In genomic region chr5:119053738-119054137, GRCm38 (mm10) we compare ENCODE assay signal across 15 mouse cellular contexts.
DNase-seq lines count a peak whose midpoint lies in the region; ATAC-seq and TF ChIP-seq lines count a peak whose summit lies in the region.
"Had no signal": no experiment of that assay in that cellular context is flagged by ENCODE, and none has a peak within 500 bp of the region (broad histone marks: within the 10 kb centered on the region; RNA-seq: fewer than 3 reads in every experiment).

No protein-coding gene starts in this region.

- no peaks in the 10 kb centered on the region for H3K27me3 ChIP-seq in intestine, embryonic 14.5 days (replicated peaks; ENCODE audit: control insufficient read depth, insufficient read depth, low read length)
- H3K27me3 ChIP-seq in intestine, embryonic 16.5 days (replicated peaks; ENCODE audit: control insufficient read depth, insufficient read depth, low read length), result no peaks in the 10 kb centered on the region
- no peaks in the 10 kb centered on the region for H3K27me3 ChIP-seq in thymus, adult 2 months (ENCODE audit: control insufficient read depth, insufficient read depth, low read length)
- H3K27me3 ChIP-seq: lung, embryonic 15.5 days had no signal

- 89% methylated on average over 8 of the region's 8 CpGs for WGBS in intestine, embryonic 14.5 days
- WGBS in intestine, embryonic 16.5 days, result 87% methylated on average over 8 of the region's 8 CpGs
- 93% methylated on average over 8 of the region's 8 CpGs for WGBS in thymus, adult 2 months

- H3K9me3 ChIP-seq in intestine, embryonic 14.5 days (ENCODE audit: control insufficient read depth, low read length), result no peaks in the 10 kb centered on the region
- H3K9me3 ChIP-seq in intestine, embryonic 16.5 days (ENCODE audit: control insufficient read depth, low read length), result no peaks in the 10 kb centered on the region
- H3K9me3 ChIP-seq: embryonic facial prominence, embryonic 13.5 days; forebrain, embryonic 13.5 days; heart, embryonic 15.5 days; lung, embryonic 15.5 days; midbrain, embryonic 13.5 days; neural tube, embryonic 12.5 days had no signal

- ATAC-seq in intestine, embryonic 14.5 days (replicated peaks; ENCODE audit: low FRiP score, low TSS enrichment, low read depth), result 0 out of 2 replicates have a peak, but pooled peaks have one; percentile 11
- ATAC-seq in intestine, embryonic 16.5 days, result no peak
- ATAC-seq: forebrain, embryonic 13.5 days; midbrain, embryonic 13.5 days had no signal

- TF ChIP-seq CTCF in thymus, adult 2 months (IDR thresholded peaks at IDR 0.05; ENCODE audit: borderline replicate concordance, control insufficient read depth, extremely low read depth, insufficient read depth, low read length, poor library complexity), result no peak

- TF ChIP-seq POLR2A in thymus, adult 2 months (IDR thresholded peaks at IDR 0.05; ENCODE audit: control insufficient read depth, extremely low read depth, insufficient read depth, low read length, poor library complexity), result no peak

- H3K4me3 ChIP-seq in intestine, embryonic 14.5 days (ENCODE audit: low read depth, low read length), result no peak overlapping the region
- H3K4me3 ChIP-seq in intestine, embryonic 16.5 days (ENCODE audit: low read length), result no peak overlapping the region
- H3K4me3 ChIP-seq in thymus, adult 2 months (ENCODE audit: control insufficient read depth, insufficient read depth, low read length), result no peak overlapping the region
- H3K4me3 ChIP-seq in brown adipose tissue, adult 24 weeks (ENCODE audit: insufficient read depth, low read depth, low read length), result no peak overlapping the region
- H3K4me3 ChIP-seq: embryonic facial prominence, embryonic 13.5 days; forebrain, embryonic 13.5 days; heart, embryonic 15.5 days; lung, embryonic 15.5 days; midbrain, embryonic 13.5 days; neural tube, embryonic 12.5 days had no signal

- H3K4me2 ChIP-seq in intestine, embryonic 14.5 days (ENCODE audit: low read length), result no peak overlapping the region
- H3K4me2 ChIP-seq in intestine, embryonic 16.5 days (ENCODE audit: low read depth, low read length), result no peak overlapping the region
- H3K4me2 ChIP-seq: embryonic facial prominence, embryonic 13.5 days; forebrain, embryonic 13.5 days; heart, embryonic 15.5 days; lung, embryonic 15.5 days; midbrain, embryonic 13.5 days; neural tube, embryonic 12.5 days had no signal

- H3K4me1 ChIP-seq in intestine, embryonic 14.5 days (replicated peaks; ENCODE audit: control insufficient read depth, insufficient read depth, low read length), result no peaks in the 10 kb centered on the region
- H3K4me1 ChIP-seq in intestine, embryonic 16.5 days (ENCODE audit: control insufficient read depth, insufficient read depth, low read length), result peaks cover 7% of the 10 kb centered on the region; the same call in 1 of the 2 replicates
- no peaks in the 10 kb centered on the region for H3K4me1 ChIP-seq in thymus, adult 2 months (replicated peaks; ENCODE audit: control insufficient read depth, insufficient read depth, low read length)
- H3K4me1 ChIP-seq in brown adipose tissue, adult 24 weeks (ENCODE audit: control insufficient read depth, insufficient read depth, insufficient read length, low read length), result peaks cover 21% of the 10 kb centered on the region

- no peaks in the 10 kb centered on the region for H3K36me3 ChIP-seq in intestine, embryonic 14.5 days (ENCODE audit: control insufficient read depth, insufficient read depth, low read length)
- no peaks in the 10 kb centered on the region for H3K36me3 ChIP-seq in intestine, embryonic 16.5 days (ENCODE audit: control insufficient read depth, insufficient read depth, low read length)
- H3K36me3 ChIP-seq in thymus, adult 2 months (ENCODE audit: control insufficient read depth, insufficient read depth, low read length), result no peaks in the 10 kb centered on the region
- H3K36me3 ChIP-seq: embryonic facial prominence, embryonic 13.5 days; G1E; heart, embryonic 15.5 days; lung, embryonic 15.5 days; midbrain, embryonic 13.5 days; neural tube, embryonic 12.5 days had no signal

- DNase-seq in intestine, embryonic 14.5 days (ENCODE audit: low spot score), result no peak
- DNase-seq in thymus, adult 2 months, result peak; percentile 6
- DNase-seq in thymus, postnatal 14 days, result no peak
- DNase-seq in testis, postnatal 10 days (ENCODE audit: low spot score), result peak; percentile 47
- no peak for DNase-seq in right cerebral cortex, postnatal 14 days
- DNase-seq: right cerebral cortex, adult 18-20 months had no signal

- no peak overlapping the region for H3K9ac ChIP-seq in intestine, embryonic 14.5 days (ENCODE audit: low read length)
- H3K9ac ChIP-seq in intestine, embryonic 16.5 days (ENCODE audit: low read depth, low read length), result no peak overlapping the region
- H3K9ac ChIP-seq: embryonic facial prominence, embryonic 13.5 days; forebrain, embryonic 13.5 days; heart, embryonic 15.5 days; lung, embryonic 15.5 days; midbrain, embryonic 13.5 days; neural tube, embryonic 12.5 days had no signal

- H3K27ac ChIP-seq in intestine, embryonic 14.5 days (ENCODE audit: low read depth), result no peak overlapping the region
- no peak overlapping the region for H3K27ac ChIP-seq in intestine, embryonic 16.5 days (ENCODE audit: low read length)
- no peak overlapping the region for H3K27ac ChIP-seq in thymus, adult 2 months (ENCODE audit: control insufficient read depth, insufficient read depth, low read length)
- 0 out of 2 replicates have a peak overlapping the region, but pooled peaks have one; percentile 99 for H3K27ac ChIP-seq in brown adipose tissue, adult 24 weeks (replicated peaks; ENCODE audit: low read depth, low read length)
- H3K27ac ChIP-seq: embryonic facial prominence, embryonic 13.5 days; forebrain, embryonic 13.5 days; heart, embryonic 15.5 days; midbrain, embryonic 13.5 days; neural tube, embryonic 12.5 days had no signal

Comparison
In these comparisons a context has a peak if more than half of its experiments do, and no peak if none do; other contexts are left out.
1. DNase-seq: peak in thymus, adult 2 months (single experiment) and testis, postnatal 10 days (single experiment); none in intestine, embryonic 14.5 days (single experiment), thymus, postnatal 14 days (single experiment) and right cerebral cortex, postnatal 14 days (single experiment).